Mouse (Mus musculus): ENCODE results near the gene Fbn1. TPM values are rescaled to one million over a fixed set of nuclear protein-coding genes. Genes with fewer than 3 reads are reported as not detected.

Gene Fbn1
- total and polyA plus RNA-seq, 3 experiments, result 0.04 to 0.17 (median 0.09) TPM

- H3K4me2 ChIP-seq (ENCODE audit: insufficient read depth, low read depth, poor library complexity, severe bottlenecking), result no peak overlapping the region
- H3K79me2 ChIP-seq (replicated peaks; ENCODE audit: control insufficient read depth, extremely low read depth, insufficient read depth, poor library complexity, severe bottlenecking), result no peaks in the 10 kb centered on the region
- H3K27me3 ChIP-seq (replicated peaks), result no peaks in the 10 kb centered on the region
- no peak overlapping the region for H3K27ac ChIP-seq (ENCODE audit: insufficient read depth, low read depth)
- dilution Hi-C loops (cut with MboI; ENCODE audit: extremely low pct_ligation_motif_present, extremely low pct_unique_long_range_greater_than_20kb, low sequenced_read_pairs), result no loop called here
- H3K4me1 ChIP-seq (ENCODE audit: control insufficient read depth in 1 of 2, insufficient read depth in 2 of 2), result peaks cover 0 to 9% of the 10 kb centered on the region in 2 experiments; a peak in 2 of 4 replicates
- in situ Hi-C loops (cut with MboI; ENCODE audit: low pct_ligation_motif_present, low pct_unique_long_range_greater_than_20kb, low sequenced_read_pairs), result no loop called here
- TF ChIP-seq CTCF (conservative IDR thresholded peaks at IDR 0.05 in 1 of 2, IDR thresholded peaks at IDR 0.05 in 1 of 2; ENCODE audit: low read depth in 2 of 2, low read length in 2 of 2) (peak in 1 of 2 experiments; percentile 52; a peak in 2 of 4 replicates), RAD21 (IDR thresholded peaks at IDR 0.05; ENCODE audit: low read depth, low read length) (peak; percentile 44), TCF12 (IDR thresholded peaks at IDR 0.05; ENCODE audit: low read depth, low read length) (no peak), SMC3 (IDR thresholded peaks at IDR 0.05; ENCODE audit: low read depth, low read length) (peak; percentile 43)
- H3K9me3 ChIP-seq (replicated peaks; ENCODE audit: low read length), result no peaks in the 10 kb centered on the region
- H3K4me3 ChIP-seq (replicated peaks in 1 of 3; ENCODE audit: low read depth in 2 of 3, low read length in 2 of 3, poor library complexity in 1 of 3), result no peak overlapping the region
- no peaks in the 10 kb centered on the region for H3K36me3 ChIP-seq (replicated peaks in 1 of 2; ENCODE audit: control insufficient read depth in 1 of 2, insufficient read depth in 1 of 2, low read length in 1 of 2)
- H3K9ac ChIP-seq (ENCODE audit: insufficient read depth, low read depth), result no peak overlapping the region
- peak; percentile 13 for DNase-seq (ENCODE audit: extremely low read depth)
Measured at GRCm38 (mm10) chr2:125334163-125334562, 173.6 kb downstream of the Fbn1 start.

- H3K4me2 ChIP-seq (ENCODE audit: insufficient read depth, low read depth, poor library complexity, severe bottlenecking), result no peak overlapping the region
- no peaks in the 10 kb centered on the region for H3K27me3 ChIP-seq (replicated peaks)
- H3K27ac ChIP-seq (ENCODE audit: insufficient read depth, low read depth), result no peak overlapping the region
- no peaks in the 10 kb centered on the region for H3K9me3 ChIP-seq (replicated peaks; ENCODE audit: low read length)
- in situ Hi-C loops (cut with MboI; ENCODE audit: low pct_ligation_motif_present, low pct_unique_long_range_greater_than_20kb, low sequenced_read_pairs), result no loop called here
- DNase-seq (ENCODE audit: extremely low read depth), result no peak
- H3K9ac ChIP-seq (ENCODE audit: insufficient read depth, low read depth), result no peak overlapping the region
- no peak overlapping the region for H3K4me3 ChIP-seq (replicated peaks in 1 of 3; ENCODE audit: low read depth in 2 of 3, low read length in 2 of 3, poor library complexity in 1 of 3)
- TF ChIP-seq IRF4 (IDR thresholded peaks at IDR 0.05; ENCODE audit: low read depth, low read length), result no peak
- no peak for TF ChIP-seq POLR2A (IDR thresholded peaks at IDR 0.05; ENCODE audit: low read depth, low read length)
- H3K79me2 ChIP-seq (replicated peaks; ENCODE audit: control insufficient read depth, extremely low read depth, insufficient read depth, poor library complexity, severe bottlenecking), result no peaks in the 10 kb centered on the region
- dilution Hi-C loops (cut with MboI; ENCODE audit: extremely low pct_ligation_motif_present, extremely low pct_unique_long_range_greater_than_20kb, low sequenced_read_pairs), result no loop called here
- H3K36me3 ChIP-seq (replicated peaks in 1 of 2; ENCODE audit: control insufficient read depth in 1 of 2, insufficient read depth in 1 of 2, low read length in 1 of 2), result no peaks in the 10 kb centered on the region
- peaks cover 7 to 10% of the 10 kb centered on the region in 2 experiments; a peak in 3 of 4 replicates for H3K4me1 ChIP-seq (ENCODE audit: control insufficient read depth in 1 of 2, insufficient read depth in 2 of 2)
Measured at GRCm38 (mm10) chr2:125331581-125331980, 176.2 kb downstream of the Fbn1 start.

- Histone ChIP-seq H3K9ac (ENCODE audit: insufficient read depth, low read depth) (no peak overlapping the region), H3K9me3 (replicated peaks; ENCODE audit: low read length) (no peaks in the 10 kb centered on the region), H3K4me1 (ENCODE audit: control insufficient read depth in 1 of 2, insufficient read depth in 2 of 2) (peaks cover 7 to 10% of the 10 kb centered on the region in 2 experiments; a peak in 3 of 4 replicates), H3K27me3 (replicated peaks) (no peaks in the 10 kb centered on the region), H3K36me3 (replicated peaks in 1 of 2; ENCODE audit: control insufficient read depth in 1 of 2, insufficient read depth in 1 of 2, low read length in 1 of 2) (no peaks in the 10 kb centered on the region), H3K4me2 (ENCODE audit: insufficient read depth, low read depth, poor library complexity, severe bottlenecking) (no peak overlapping the region), H3K27ac (ENCODE audit: insufficient read depth, low read depth) (no peak overlapping the region), H3K4me3 (replicated peaks in 1 of 3; ENCODE audit: low read depth in 2 of 3, low read length in 2 of 3, poor library complexity in 1 of 3) (no peak overlapping the region), H3K79me2 (replicated peaks; ENCODE audit: control insufficient read depth, extremely low read depth, insufficient read depth, poor library complexity, severe bottlenecking) (no peaks in the 10 kb centered on the region)
- dilution Hi-C loops (cut with MboI; ENCODE audit: extremely low pct_ligation_motif_present, extremely low pct_unique_long_range_greater_than_20kb, low sequenced_read_pairs) (no loop called here), in situ Hi-C loops (cut with MboI; ENCODE audit: low pct_ligation_motif_present, low pct_unique_long_range_greater_than_20kb, low sequenced_read_pairs) (no loop called here)
- DNase-seq (ENCODE audit: extremely low read depth), result no peak
- TF ChIP-seq E2F4 (IDR thresholded peaks at IDR 0.05; ENCODE audit: insufficient replicate concordance, low read depth, low read length) (no peak), HCFC1 (IDR thresholded peaks at IDR 0.05; ENCODE audit: low read depth, low read length) (no peak), SIN3A (IDR thresholded peaks at IDR 0.05; ENCODE audit: low read length) (no peak), USF2 (conservative IDR thresholded peaks at IDR 0.05; ENCODE audit: low read depth, low read length) (no peak), PAX5 (IDR thresholded peaks at IDR 0.05; ENCODE audit: low read length) (no peak), NRF1 (IDR thresholded peaks at IDR 0.05; ENCODE audit: low read depth, low read length) (no peak), UBTF (IDR thresholded peaks at IDR 0.05; ENCODE audit: low read depth, low read length) (no peak), ZMIZ1 (IDR thresholded peaks at IDR 0.05; ENCODE audit: low read depth, low read length) (no peak), ZKSCAN1 (IDR thresholded peaks at IDR 0.05; ENCODE audit: borderline replicate concordance, low read depth, low read length) (no peak), ZNF384 (IDR thresholded peaks at IDR 0.05; ENCODE audit: low read depth, low read length) (no peak), ETS1 (conservative IDR thresholded peaks at IDR 0.05; ENCODE audit: low read depth, low read length) (no peak), ELF1 (IDR thresholded peaks at IDR 0.05; ENCODE audit: low read depth, low read length) (no peak)
Measured at GRCm38 (mm10) chr2:125330506-125330905, 177.3 kb downstream of the Fbn1 start.
